Mouse (Mus musculus): Measurements from ENCODE around the gene Gm13285.
"Not testable (repeated sequence)": the region's sequence is repeated elsewhere in the genome, so short reads cannot be mapped to it uniquely, and the experiment has no call there.

Gene Gm13285

GRCm38 (mm10) chr4:88799365-88799764 lies at the start of gene Gm13285:
Gene Gm13285 (plus strand): TSS chr4:88799665.
- not testable (repeated sequence) for DNase-seq (ENCODE audit: low read depth, low spot score)

GRCm38 (mm10) chr4:88749926-88750325 lies 49.5 kb upstream of the Gm13285 start:
- DNase-seq (ENCODE audit: low read depth, low spot score): no peak

GRCm38 (mm10) chr4:88754818-88755340 lies 44.6 kb upstream of the Gm13285 start, which contains the start of gene Gm13271:
Gene Gm13271 (plus strand): TSS chr4:88754868.
- DNase-seq (ENCODE audit: low read depth, low spot score): not testable (repeated sequence)

- DNase-seq (ENCODE audit: low read depth, low spot score): not testable (repeated sequence)
These were observed 42.6 kb upstream of the Gm13285 start for GRCm38 (mm10) chr4:88756581-88757513.

GRCm38 (mm10) chr4:88757628-88758031 lies 41.8 kb upstream of the Gm13285 start:
- DNase-seq (ENCODE audit: low read depth, low spot score): not testable (repeated sequence)

- not testable (repeated sequence) for DNase-seq (ENCODE audit: low read depth, low spot score)
These were observed 40.7 kb upstream of the Gm13285 start for GRCm38 (mm10) chr4:88758751-88759150.

GRCm38 (mm10) chr4:88759610-88760268 lies 39.7 kb upstream of the Gm13285 start, which contains the start of gene Gm13283:
Gene Gm13283 (plus strand): TSS chr4:88760119.
- DNase-seq (ENCODE audit: low read depth, low spot score): not testable (repeated sequence)

- not testable (repeated sequence) for DNase-seq (ENCODE audit: low read depth, low spot score)
These were observed 39.0 kb upstream of the Gm13285 start for GRCm38 (mm10) chr4:88760431-88760830.

- DNase-seq (ENCODE audit: low read depth, low spot score): not testable (repeated sequence)
These were observed 37.7 kb upstream of the Gm13285 start for GRCm38 (mm10) chr4:88761776-88762175.

GRCm38 (mm10) chr4:88762341-88762740 lies 37.1 kb upstream of the Gm13285 start:
- DNase-seq (ENCODE audit: low read depth, low spot score): not testable (repeated sequence)

- DNase-seq (ENCODE audit: low read depth, low spot score): not testable (repeated sequence)
These were observed 36.0 kb upstream of the Gm13285 start for GRCm38 (mm10) chr4:88763384-88764018.

- not testable (repeated sequence) for DNase-seq (ENCODE audit: low read depth, low spot score)
These were observed 25.9 kb upstream of the Gm13285 start, which contains the start of gene Gm13290 for GRCm38 (mm10) chr4:88773534-88773933. Gene Gm13290 (plus strand): TSS chr4:88773834.

GRCm38 (mm10) chr4:88776622-88777021 lies 22.8 kb upstream of the Gm13285 start, which contains the start of gene Gm13289:
Gene Gm13289 (plus strand): TSS chr4:88776922.
- DNase-seq (ENCODE audit: low read depth, low spot score): not testable (repeated sequence)

- DNase-seq (ENCODE audit: low read depth, low spot score): not testable (repeated sequence)
These were observed 19.9 kb upstream of the Gm13285 start, which contains the start of gene Gm13272 for GRCm38 (mm10) chr4:88779550-88779949. Gene Gm13272 (plus strand): TSS chr4:88779850.

- not testable (repeated sequence) for DNase-seq (ENCODE audit: low read depth, low spot score)
These were observed 19.1 kb upstream of the Gm13285 start for GRCm38 (mm10) chr4:88780320-88780719.

- DNase-seq (ENCODE audit: low read depth, low spot score): not testable (repeated sequence)
These were observed 17.6 kb upstream of the Gm13285 start, which contains the start of gene Ifnz for GRCm38 (mm10) chr4:88781831-88782230. Gene Ifnz (plus strand): TSS chr4:88782131.

- DNase-seq (ENCODE audit: low read depth, low spot score): not testable (repeated sequence)
These were observed 17.1 kb upstream of the Gm13285 start for GRCm38 (mm10) chr4:88782335-88782734.

GRCm38 (mm10) chr4:88785409-88785808 lies 14.1 kb upstream of the Gm13285 start, which contains the start of gene Gm13276:
Gene Gm13276 (plus strand): TSS chr4:88785709.
- DNase-seq (ENCODE audit: low read depth, low spot score): not testable (repeated sequence)

- DNase-seq (ENCODE audit: low read depth, low spot score): not testable (repeated sequence)
These were observed 11.1 kb upstream of the Gm13285 start, which contains the start of gene Gm13277 for GRCm38 (mm10) chr4:88788402-88788801. Gene Gm13277 (plus strand): TSS chr4:88788632.

- DNase-seq (ENCODE audit: low read depth, low spot score): not testable (repeated sequence)
These were observed 8.2 kb upstream of the Gm13285 start, which contains the start of gene Gm13278 for GRCm38 (mm10) chr4:88791250-88791649. Gene Gm13278 (plus strand): TSS chr4:88791550.

Measured in R1 (cell line).